Mouse (Mus musculus): ENCODE results near the gene Psmg3.

GRCm38 (mm10) chr5:139870886-139871285 lies 44.2 kb upstream of the Psmg3 start:
- no peak for TF ChIP-seq CTCF (conservative IDR thresholded peaks at IDR 0.05; ENCODE audit: low read length)
- TF ChIP-seq NANOG (IDR thresholded peaks at IDR 0.05; ENCODE audit: borderline replicate concordance, low read length), result no peak

All from E14TG2a.4 (cell line).